Mouse (Mus musculus) G1E (cell line): ENCODE measurements at regions not wholly inside any gene's neighbourhood (a gene's known extent, or its start where the extent isn't known, plus 50 kb on each side); places are given as distances from the start of the nearest gene placed in this dataset.

Source experiments
- CTCF ChIP-seq: IDR thresholded peaks from 2 replicates; pipeline ENCODE4 v1.5.1; 2012; ENCODE audit warnings: low read depth, low read length, inconsistent platforms, mixed read lengths
- TAL1 ChIP-seq: conservative IDR thresholded peaks from 2 replicates; pipeline ENCODE4 v1.6.1; 2012; ENCODE audit warnings: low read depth, low read length, inconsistent platforms, mixed read lengths

DNA sequence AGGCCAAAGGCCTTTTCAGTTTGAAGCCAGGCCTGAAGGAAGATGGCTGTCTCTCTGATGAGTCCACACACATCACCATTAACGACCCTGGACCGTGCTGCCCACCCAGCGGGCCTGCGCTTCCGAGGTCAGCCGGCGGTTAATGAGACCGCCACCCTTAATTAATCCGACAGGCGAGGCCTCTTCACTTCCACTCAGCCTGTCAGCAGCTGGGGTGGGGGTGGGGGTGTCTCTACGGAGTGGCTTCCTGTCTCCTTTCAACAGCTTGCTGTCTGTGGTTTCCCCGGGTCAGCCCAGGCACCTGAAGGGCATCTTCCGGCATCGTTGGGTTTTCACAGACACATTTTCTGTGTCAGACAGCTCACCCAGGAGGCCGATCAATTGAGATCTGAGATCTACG is 113.0 kb upstream of the 1700021F07Rik start:
- no peak for TF ChIP-seq CTCF
- TF ChIP-seq TAL1: no peak
